Mouse (Mus musculus) forelimb bud, embryonic 11.5 days (tissue): Measurements from ENCODE around the gene Ugt3a2.

Source experiments
- DNase-seq: peaks from one replicate; pipeline ENCODE4 v3.0.0-alpha.2; 2012; ENCODE audit warnings: low read depth, low spot score

The Ugt3a2 gene

DNA sequence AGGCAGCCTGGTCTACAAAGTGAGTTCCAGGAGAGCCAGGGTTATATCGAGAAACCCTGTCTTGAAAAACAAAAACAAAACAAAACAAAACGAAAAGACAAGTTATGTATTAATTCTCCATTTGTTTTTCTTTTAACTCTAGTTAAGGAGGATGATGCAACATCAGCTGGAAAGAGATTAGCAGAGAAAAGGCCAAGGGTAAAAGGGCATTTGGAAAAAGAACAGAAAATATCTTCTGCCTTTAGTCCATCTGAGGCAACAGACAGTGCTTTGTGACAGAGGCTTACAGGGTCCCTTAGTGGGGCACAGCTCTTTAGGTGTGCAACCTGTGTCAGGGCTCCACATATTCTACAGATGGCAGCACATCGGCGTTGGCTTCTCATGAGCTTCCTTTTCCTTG is at the start of gene Ugt3a2:
Ugt3a2 (plus strand) TSS at position 210 of the 400 bp plus-strand sequence.
- no peak for DNase-seq

GRCm38 (mm10) chr15:9289660-9290059 is 45.7 kb upstream of the Ugt3a2 start:
- DNase-seq: no peak

DNA sequence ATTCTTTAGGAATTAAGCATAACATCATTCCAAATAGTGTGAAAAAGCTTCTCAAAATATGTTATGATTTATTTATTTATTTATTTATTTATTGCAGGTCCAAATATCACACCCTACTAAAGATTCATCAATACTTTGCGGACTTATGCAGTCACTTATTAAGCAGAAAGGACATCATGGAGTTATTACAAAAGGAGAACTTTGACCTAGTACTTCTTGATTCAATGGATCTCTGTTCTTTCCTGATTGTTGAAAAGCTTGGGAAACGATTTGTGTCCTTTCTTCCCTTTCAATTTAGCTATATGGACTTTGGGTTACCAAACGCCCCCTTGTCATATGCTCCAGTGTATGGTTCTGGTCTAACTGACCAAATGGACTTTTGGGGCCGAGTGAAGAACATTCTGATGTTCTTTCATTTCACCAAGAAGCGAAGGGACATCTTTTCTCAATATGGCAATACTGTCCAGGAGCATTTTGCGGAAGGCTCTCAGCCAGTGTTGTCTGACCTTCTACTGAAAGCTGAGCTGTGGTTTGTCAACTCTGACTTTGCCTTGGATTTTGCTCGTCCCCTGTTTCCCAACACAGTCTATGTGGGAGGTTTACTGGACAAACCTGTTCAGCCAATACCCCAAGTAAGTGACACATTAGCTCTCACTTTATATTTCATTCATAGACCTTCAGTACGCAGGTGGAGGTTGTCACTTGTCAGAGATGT is 29.2 kb upstream of the Ugt3a2 start:
- DNase-seq: no peak

GRCm38 (mm10) chr15:9334596-9334995 is 754 bp upstream of the Ugt3a2 start:
- no peak for DNase-seq

DNA sequence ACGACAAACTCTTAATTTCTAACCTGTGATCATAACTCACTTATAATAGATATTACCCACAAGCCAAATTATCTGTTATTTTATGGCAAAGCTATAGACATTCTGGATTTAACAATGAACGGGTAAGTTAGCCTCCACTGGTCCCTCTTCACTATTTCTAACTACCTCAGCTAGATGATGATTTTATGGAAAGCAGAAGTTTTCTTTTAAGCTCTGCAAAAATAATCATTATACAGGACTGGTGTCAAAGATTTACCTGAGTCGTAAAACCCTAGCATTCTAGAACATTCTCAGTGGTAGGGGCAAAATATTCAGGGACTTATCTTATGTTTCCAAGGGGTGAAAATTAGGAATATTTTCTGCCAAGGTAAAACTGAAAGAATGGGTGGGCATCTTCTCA is 1.3 kb downstream of the Ugt3a2 start:
- no peak for DNase-seq

- DNase-seq: no peak
Observed at GRCm38 (mm10) chr15:9337021-9337420, 1.7 kb downstream of the Ugt3a2 start.

DNA sequence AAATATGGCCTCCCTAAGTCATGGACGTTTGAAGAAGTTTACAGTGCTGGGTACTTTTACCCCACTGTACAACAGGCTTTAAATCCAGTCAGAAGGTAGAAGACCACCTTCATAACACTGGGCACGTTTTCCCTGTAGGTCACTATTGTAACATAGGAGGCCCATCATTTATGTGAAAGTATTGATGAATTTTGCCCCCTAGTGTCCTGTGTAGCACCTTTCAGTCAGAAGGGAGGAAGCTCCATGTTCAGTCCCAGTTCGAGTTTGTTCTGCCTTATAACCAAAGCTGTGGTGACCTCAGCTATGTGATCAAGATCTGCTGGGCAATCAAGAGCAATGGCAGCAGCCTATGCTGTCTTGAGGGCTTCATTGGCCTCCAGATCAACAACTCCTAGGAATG is 13.4 kb downstream of the Ugt3a2 start:
- DNase-seq: no peak

DNA sequence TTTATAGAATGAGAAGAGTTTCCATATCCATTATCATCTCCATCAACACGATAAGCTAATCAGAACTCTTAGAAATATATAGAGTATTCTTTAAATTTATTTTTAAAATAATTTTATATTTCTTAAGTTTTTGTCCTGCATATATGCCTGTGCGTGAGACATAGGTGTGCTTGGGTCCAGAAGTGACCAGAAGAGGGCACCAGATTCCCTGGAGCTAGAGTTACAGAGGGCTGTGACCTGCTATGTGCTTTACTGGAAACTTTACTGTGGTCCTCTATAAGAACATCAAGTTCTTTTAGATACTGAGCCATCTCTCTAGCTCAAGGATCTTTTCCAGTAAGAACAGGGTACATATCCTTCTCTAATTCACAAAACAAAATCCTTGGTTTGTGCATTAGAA is 27.5 kb downstream of the Ugt3a2 start:
- DNase-seq: no peak

GRCm38 (mm10) chr15:9368774-9369173 is 33.4 kb downstream of the Ugt3a2 start:
- no peak for DNase-seq

DNA sequence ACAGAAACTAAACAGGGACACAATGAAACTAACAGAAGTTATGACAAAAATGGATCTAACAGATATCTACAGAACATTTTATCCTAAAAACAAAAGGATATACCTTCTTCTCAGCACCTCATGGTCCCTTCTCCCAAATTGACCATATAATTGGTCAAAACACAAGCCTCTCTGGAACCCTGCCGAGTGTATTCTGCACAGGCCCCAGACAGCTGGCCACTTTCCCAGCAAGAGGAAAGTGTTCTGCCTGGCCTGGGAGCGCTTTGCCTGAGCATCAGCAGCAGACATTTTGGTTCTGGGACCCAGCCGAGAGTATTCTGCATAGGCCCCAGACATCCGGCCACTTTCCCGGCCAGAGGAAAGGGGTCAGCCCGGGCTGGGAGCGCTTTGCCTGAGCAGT is 40.9 kb downstream of the Ugt3a2 start:
- no peak for DNase-seq

- DNase-seq: no peak
Observed at GRCm38 (mm10) chr15:9409475-9409874, 74.1 kb downstream of the Ugt3a2 start.
